ENCODE assay signal across 20 mouse cellular contexts in genomic region chr2:109923031-109923430, GRCm38 (mm10). TPM values are rescaled to one million over a fixed set of nuclear protein-coding genes. Genes with fewer than 3 reads are reported as not detected.
DNase-seq lines count a peak whose midpoint lies in the region; ATAC-seq and TF ChIP-seq lines count a peak whose summit lies in the region.
"Had no signal": no experiment of that assay in that cellular context is flagged by ENCODE, and none has a peak within 500 bp of the region (broad histone marks: within the 10 kb centered on the region; RNA-seq: fewer than 3 reads in every experiment).

No protein-coding gene starts in this region.

- H3K27ac ChIP-seq in kidney, postnatal 0 days, result no peak overlapping the region
- H3K27ac ChIP-seq in embryonic facial prominence, embryonic 14.5 days (replicated peaks; ENCODE audit: low read depth, low read length), result no peak overlapping the region
- 0 out of 2 replicates have a peak overlapping the region, but pooled peaks have one; percentile 8 for H3K27ac ChIP-seq in stomach, embryonic 16.5 days (ENCODE audit: low read length)
- H3K27ac ChIP-seq: embryonic facial prominence, embryonic 12.5 days; forebrain, embryonic 15.5 days; heart, adult 2 months; heart, embryonic 15.5 days; hindbrain, embryonic 15.5 days had no signal

- peaks cover 16% of the 10 kb centered on the region for H3K4me1 ChIP-seq in kidney, postnatal 0 days (replicated peaks; ENCODE audit: insufficient read depth, low read length)
- peaks cover 26% of the 10 kb centered on the region for H3K4me1 ChIP-seq in embryonic facial prominence, embryonic 14.5 days (ENCODE audit: control insufficient read depth, insufficient read depth, low read length)
- peaks cover 24% of the 10 kb centered on the region for H3K4me1 ChIP-seq in stomach, embryonic 16.5 days (ENCODE audit: control insufficient read depth, insufficient read depth, low read length)

- H3K4me3 ChIP-seq in kidney, postnatal 0 days (replicated peaks; ENCODE audit: low read depth, low read length), result no peak overlapping the region
- H3K4me3 ChIP-seq in embryonic facial prominence, embryonic 14.5 days (ENCODE audit: low read depth, low read length), result no peak overlapping the region
- H3K4me3 ChIP-seq in stomach, embryonic 16.5 days (replicated peaks; ENCODE audit: low read length), result no peak overlapping the region
- H3K4me3 ChIP-seq: embryonic facial prominence, embryonic 12.5 days; erythroblast, embryonic 14.5 days; forebrain, embryonic 15.5 days; heart, adult 2 months; heart, embryonic 15.5 days; hindbrain, embryonic 15.5 days had no signal

- DNase-seq in kidney, postnatal 0 days (ENCODE audit: low spot score), result no peak
- no peak for DNase-seq in kidney, adult 8-10 months
- DNase-seq in embryonic facial prominence, embryonic 14.5 days (ENCODE audit: low spot score), result no peak
- DNase-seq in fat pad, adult 2 months (ENCODE audit: extremely low read depth, low read depth, low spot score), result peak; percentile 100
- no peak for DNase-seq in embryo, embryonic 10 days (ENCODE audit: low spot score)
- no peak for DNase-seq in embryo, embryonic 11 days
- DNase-seq: adrenal gland, postnatal 10 days; cerebellum, adult 11-12 months; cerebellum, adult 9-10 months; cerebellum, postnatal 36 days; heart, adult 2 months; heart, postnatal 14 days; kidney, adult 2 months had no signal

- WGBS in kidney, postnatal 0 days, result 86% methylated on average over 3 of the region's 3 CpGs
- WGBS in embryonic facial prominence, embryonic 14.5 days, result 81% methylated on average over 3 of the region's 3 CpGs
- 59% methylated on average over 3 of the region's 3 CpGs for WGBS in stomach, embryonic 16.5 days

- H3K36me3 ChIP-seq in kidney, postnatal 0 days (ENCODE audit: insufficient read depth, low read length), result 0 out of 2 replicates have a peak, but pooled peaks cover 6% of the 10 kb centered on the region
- H3K36me3 ChIP-seq in embryonic facial prominence, embryonic 14.5 days (ENCODE audit: control insufficient read depth, insufficient read depth, low read length), result peaks cover 12% of the 10 kb centered on the region; the same call in 1 of the 2 replicates
- no peaks in the 10 kb centered on the region; the same call in 1 of the 2 replicates for H3K36me3 ChIP-seq in stomach, embryonic 16.5 days (ENCODE audit: control insufficient read depth, insufficient read depth, low read length)
- H3K36me3 ChIP-seq: forebrain, embryonic 15.5 days; heart, embryonic 15.5 days; hindbrain, embryonic 15.5 days had no signal

- no peaks in the 10 kb centered on the region for H3K27me3 ChIP-seq in kidney, postnatal 0 days (ENCODE audit: insufficient read depth, low read length)
- no peaks in the 10 kb centered on the region for H3K27me3 ChIP-seq in embryonic facial prominence, embryonic 14.5 days (replicated peaks; ENCODE audit: control insufficient read depth, insufficient read depth, low read length)
- H3K27me3 ChIP-seq in stomach, embryonic 16.5 days (ENCODE audit: control insufficient read depth, insufficient read depth, low read length), result no peaks in the 10 kb centered on the region
- H3K27me3 ChIP-seq: embryonic facial prominence, embryonic 12.5 days; heart, embryonic 15.5 days; hindbrain, embryonic 15.5 days had no signal

- 0 out of 2 replicates have a peak overlapping the region, but pooled peaks have one; percentile 1 for H3K4me2 ChIP-seq in kidney, postnatal 0 days (ENCODE audit: low read length)
- H3K4me2 ChIP-seq in embryonic facial prominence, embryonic 14.5 days (ENCODE audit: low read depth, low read length), result peak overlapping the region; percentile 5
- peak overlapping the region; percentile 14; the same call in 1 of the 2 replicates for H3K4me2 ChIP-seq in stomach, embryonic 16.5 days (ENCODE audit: low read depth, low read length)
- H3K4me2 ChIP-seq: embryonic facial prominence, embryonic 12.5 days; forebrain, embryonic 15.5 days; heart, embryonic 11.5 days; heart, embryonic 15.5 days; hindbrain, embryonic 15.5 days had no signal

- no peak overlapping the region for H3K9ac ChIP-seq in kidney, postnatal 0 days (ENCODE audit: low read depth, low read length)
- H3K9ac ChIP-seq in embryonic facial prominence, embryonic 14.5 days (ENCODE audit: low read depth, low read length), result no peak overlapping the region
- H3K9ac ChIP-seq in stomach, embryonic 16.5 days (ENCODE audit: low read length), result no peak overlapping the region
- H3K9ac ChIP-seq: embryonic facial prominence, embryonic 12.5 days; forebrain, embryonic 15.5 days; heart, embryonic 15.5 days; hindbrain, embryonic 15.5 days had no signal

- TF ChIP-seq CTCF in kidney, postnatal 0 days (IDR thresholded peaks at IDR 0.05; ENCODE audit: low read depth), result no peak

- no peak for ATAC-seq in kidney, postnatal 0 days (replicated peaks; ENCODE audit: low FRiP score, low read depth)
- ATAC-seq in embryonic facial prominence, embryonic 14.5 days (ENCODE audit: low read depth), result no peak
- ATAC-seq in stomach, embryonic 16.5 days (ENCODE audit: insufficient read depth, low FRiP score), result no peak
- ATAC-seq: forebrain, embryonic 15.5 days had no signal

- H3K9me3 ChIP-seq in kidney, postnatal 0 days (replicated peaks; ENCODE audit: low read length), result no peaks in the 10 kb centered on the region
- H3K9me3 ChIP-seq in embryonic facial prominence, embryonic 14.5 days (ENCODE audit: control insufficient read depth, low read length), result no peaks in the 10 kb centered on the region
- H3K9me3 ChIP-seq in stomach, embryonic 16.5 days (replicated peaks; ENCODE audit: control insufficient read depth, low read length), result no peaks in the 10 kb centered on the region
- H3K9me3 ChIP-seq: embryonic facial prominence, embryonic 12.5 days; forebrain, embryonic 15.5 days; heart, embryonic 15.5 days; hindbrain, embryonic 15.5 days had no signal

RNA-seq across cellular contexts. Expression of gene Lgr4, which starts 5.6 kb away (rescaled TPM):
- polyA plus RNA-seq in kidney, postnatal 0 days (2015; fragmentation: Nextera tagmentation; extraction: Ambion mirVana), result 43.8 and 47.8 TPM in 2 replicates
- polyA plus RNA-seq in embryonic facial prominence, embryonic 14.5 days (2014; fragmentation: Nextera tagmentation; extraction: Ambion mirVana), result 24.6 and 25.0 TPM in 2 replicates
- polyA plus RNA-seq in stomach, embryonic 16.5 days (2015; fragmentation: Nextera tagmentation; extraction: Ambion mirVana), result 17.6 and 18.2 TPM in 2 replicates

RNA-seq across cellular contexts. Expression of gene Lin7c, which starts 32.4 kb away (rescaled TPM):
- 57.1 and 58.7 TPM in 2 replicates for polyA plus RNA-seq in kidney, postnatal 0 days (2015; fragmentation: Nextera tagmentation; extraction: Ambion mirVana)
- polyA plus RNA-seq in embryonic facial prominence, embryonic 14.5 days (2014; fragmentation: Nextera tagmentation; extraction: Ambion mirVana), result 61.9 and 62.6 TPM in 2 replicates
- 73.3 and 75.3 TPM in 2 replicates for polyA plus RNA-seq in stomach, embryonic 16.5 days (2015; fragmentation: Nextera tagmentation; extraction: Ambion mirVana)
